Mouse (Mus musculus): Measurements from ENCODE around the gene Nek11.
"Not testable (repeated sequence)": the region's sequence is repeated elsewhere in the genome, so short reads cannot be mapped to it uniquely, and the experiment has no call there.

Nek11 gene

GRCm38 (mm10) chr9:105139204-105139603, 256.1 kb downstream of the Nek11 start:
- no peak for DNase-seq (ENCODE audit: low read depth, low spot score)

- peak; percentile 10 for DNase-seq (ENCODE audit: low read depth, low spot score)
Observed at GRCm38 (mm10) chr9:105136404-105136803, 258.9 kb downstream of the Nek11 start.

- DNase-seq (ENCODE audit: low read depth, low spot score): peak; percentile 24
Observed at GRCm38 (mm10) chr9:105134536-105134935, 260.8 kb downstream of the Nek11 start.

GRCm38 (mm10) chr9:105132002-105132367, 263.3 kb downstream of the Nek11 start:
- DNase-seq (ENCODE audit: low read depth, low spot score): peak; percentile 67

GRCm38 (mm10) chr9:105131253-105132001, 263.9 kb downstream of the Nek11 start, which contains the start of gene Nudt16:
Gene Nudt16 (minus strand): TSS chr9:105131824.
- DNase-seq (ENCODE audit: low read depth, low spot score): peak; percentile 95

- no peak for DNase-seq (ENCODE audit: low read depth, low spot score)
Observed at GRCm38 (mm10) chr9:105130331-105130730, 265.0 kb downstream of the Nek11 start.

GRCm38 (mm10) chr9:105125206-105125605, 270.1 kb downstream of the Nek11 start:
- DNase-seq (ENCODE audit: low read depth, low spot score): not testable (repeated sequence)
